Mouse (Mus musculus) splenic B cell, adult 2 months (primary cell): ENCODE data around the gene Pianp.
A peak's percentile ranks its signal among the peaks of the same experiment; 100 is the strongest.

Source experiments
- DNase-seq: peaks from one replicate; pipeline ENCODE4 v3.0.0-alpha.2; 2011; ENCODE audit warnings: low read depth, low spot score
- H3K27me3 ChIP-seq: 2 replicates; pipeline ENCODE4 v1.6.1; 2012; ENCODE audit warnings: mild to moderate bottlenecking, low read length, moderate library complexity, mixed read lengths; ENCODE audit not compliant: control insufficient read depth, poor library complexity, insufficient read depth, severe bottlenecking
- H3K36me3 ChIP-seq: 2 replicates; pipeline ENCODE4 v1.6.1; 2012; ENCODE audit warnings: mild to moderate bottlenecking, low read length, moderate library complexity, mixed read lengths; ENCODE audit not compliant: control insufficient read depth, poor library complexity, insufficient read depth, severe bottlenecking

Pianp gene

GRCm38 (mm10) chr6:124996551-124997501 lies at the start of gene Pianp:
TSS of gene Pianp (plus strand) at chr6:124996694.
- no peaks in the 10 kb centered on the region for H3K36me3 ChIP-seq
- peaks cover 1% of the 10 kb centered on the region; the same call in 1 of the 2 replicates for H3K27me3 ChIP-seq
- peak; percentile 68 for DNase-seq

GRCm38 (mm10) chr6:124953991-124954715 lies 42.3 kb upstream of the Pianp start:
- DNase-seq: no peak
- H3K36me3 ChIP-seq: peaks cover 8% of the 10 kb centered on the region; the same call in 1 of the 2 replicates
- H3K27me3 ChIP-seq: no peaks in the 10 kb centered on the region

GRCm38 (mm10) chr6:124955212-124955611 lies 41.3 kb upstream of the Pianp start:
- DNase-seq: no peak
- no peaks in the 10 kb centered on the region for H3K27me3 ChIP-seq
- peaks cover 10% of the 10 kb centered on the region; the same call in 1 of the 2 replicates for H3K36me3 ChIP-seq

GRCm38 (mm10) chr6:124958127-124958526 lies 38.4 kb upstream of the Pianp start:
- H3K27me3 ChIP-seq: no peaks in the 10 kb centered on the region
- DNase-seq: no peak
- peaks cover 11% of the 10 kb centered on the region; the same call in 1 of the 2 replicates for H3K36me3 ChIP-seq

GRCm38 (mm10) chr6:124959960-124960359 lies 36.5 kb upstream of the Pianp start:
- Histone ChIP-seq H3K36me3 (peaks cover 11% of the 10 kb centered on the region; the same call in 1 of the 2 replicates), H3K27me3 (no peaks in the 10 kb centered on the region)
- no peak for DNase-seq

- H3K27me3 ChIP-seq: no peaks in the 10 kb centered on the region
- no peak for DNase-seq
Measured at GRCm38 (mm10) chr6:124961021-124961420, 35.5 kb upstream of the Pianp start.

GRCm38 (mm10) chr6:124964638-124965037 lies 31.9 kb upstream of the Pianp start:
- Histone ChIP-seq H3K36me3 (peaks cover 3% of the 10 kb centered on the region; the same call in 1 of the 2 replicates), H3K27me3 (no peaks in the 10 kb centered on the region)
- DNase-seq: peak; percentile 47

More at GRCm38 (mm10) chr6:124961021-124961420, 35.5 kb upstream of the Pianp start:
- peaks cover 11% of the 10 kb centered on the region; the same call in 1 of the 2 replicates for H3K36me3 ChIP-seq

GRCm38 (mm10) chr6:124965088-124965719 lies 31.3 kb upstream of the Pianp start, which contains the start of gene Cops7a:
TSS of gene Cops7a (minus strand) at chr6:124965538.
- DNase-seq: peak; percentile 97
- no peaks in the 10 kb centered on the region for H3K27me3 ChIP-seq
- peaks cover 2% of the 10 kb centered on the region; the same call in 1 of the 2 replicates for H3K36me3 ChIP-seq

- peak; percentile 34 for DNase-seq
- Histone ChIP-seq H3K36me3 (peaks cover 2% of the 10 kb centered on the region; the same call in 1 of the 2 replicates), H3K27me3 (no peaks in the 10 kb centered on the region)
Measured at GRCm38 (mm10) chr6:124965747-124966146, 30.7 kb upstream of the Pianp start.

GRCm38 (mm10) chr6:124966466-124967118 lies 29.9 kb upstream of the Pianp start:
- peak; percentile 49 for DNase-seq
- H3K27me3 ChIP-seq: no peaks in the 10 kb centered on the region

GRCm38 (mm10) chr6:124967766-124968165 lies 28.7 kb upstream of the Pianp start:
- DNase-seq: peak; percentile 71
- no peaks in the 10 kb centered on the region for H3K36me3 ChIP-seq
- H3K27me3 ChIP-seq: no peaks in the 10 kb centered on the region

More at GRCm38 (mm10) chr6:124966466-124967118, 29.9 kb upstream of the Pianp start:
- H3K36me3 ChIP-seq: no peaks in the 10 kb centered on the region

- no peak for DNase-seq
- peaks cover 1% of the 10 kb centered on the region; the same call in 1 of the 2 replicates for H3K27me3 ChIP-seq
- H3K36me3 ChIP-seq: no peaks in the 10 kb centered on the region
Measured at GRCm38 (mm10) chr6:124992241-124992640, 4.3 kb upstream of the Pianp start.

GRCm38 (mm10) chr6:124993365-124993764 lies 3.1 kb upstream of the Pianp start:
- no peak for DNase-seq
- Histone ChIP-seq H3K36me3 (no peaks in the 10 kb centered on the region), H3K27me3 (peaks cover 1% of the 10 kb centered on the region; the same call in 1 of the 2 replicates)

GRCm38 (mm10) chr6:124993876-124994275 lies 2.6 kb upstream of the Pianp start:
- no peak for DNase-seq
- Histone ChIP-seq H3K27me3 (peaks cover 1% of the 10 kb centered on the region; the same call in 1 of the 2 replicates), H3K36me3 (no peaks in the 10 kb centered on the region)
